Mouse (Mus musculus) MEL (cell line): ENCODE results near the gene Gm10778. TPM values are rescaled to one million over a fixed set of nuclear protein-coding genes. Genes with fewer than 3 reads are reported as not detected.

Source experiments
- DNase-seq: peaks from one replicate; pipeline ENCODE4 v3.0.0; 2011; ENCODE audit warnings: low read depth, low spot score
- H3K27ac ChIP-seq: 2 replicates; pipeline ENCODE4 v1.5.1; 2012; ENCODE audit warnings: low read depth, mild to moderate bottlenecking, control low read depth, low read length, moderate library complexity; ENCODE audit not compliant: control insufficient read depth
- H3K27me3 ChIP-seq, 2 experiments: fragments of 150-350 bp in 1 of 2; sonication (generic) in 1 of 2; 2 replicates each; pipeline ENCODE4 v1.6.1; 2012; ENCODE audit warnings: low read length in 2 of 2, mild to moderate bottlenecking in 2 of 2, improper control_type of control experiment in 1 of 2, moderate library complexity in 1 of 2; ENCODE audit not compliant: insufficient read depth in 2 of 2, control insufficient read depth in 1 of 2
- H3K36me3 ChIP-seq, 2 experiments: 2 replicates each; pipeline ENCODE4 v1.6.1; 2012 to 2014; ENCODE audit warnings: low read length in 2 of 2, improper control_type of control experiment in 1 of 2, inconsistent platforms in 1 of 2, mild to moderate bottlenecking in 1 of 2; ENCODE audit not compliant: insufficient read depth in 2 of 2, control insufficient read depth in 1 of 2
- H3K4me1 ChIP-seq, 2 experiments: fragments of 150-350 bp in 1 of 2; sonication (generic) in 1 of 2; 2 replicates each; pipeline ENCODE4 v1.6.1; 2012; ENCODE audit warnings: low read length in 2 of 2, improper control_type of control experiment in 1 of 2, mild to moderate bottlenecking in 1 of 2; ENCODE audit not compliant: insufficient read depth in 2 of 2, control insufficient read depth in 1 of 2
- H3K4me3 ChIP-seq, 2 experiments: fragments of 150-350 bp in 1 of 2; sonication (generic) in 1 of 2; 2 replicates each; pipeline ENCODE4 v1.5.1; 2012; ENCODE audit warnings: low read depth in 2 of 2, low read length in 2 of 2, mild to moderate bottlenecking in 2 of 2, moderate library complexity in 2 of 2, control low read depth in 1 of 2, improper control_type of control experiment in 1 of 2; ENCODE audit not compliant: control insufficient read depth in 1 of 2, insufficient read depth in 1 of 2
- H3K79me2 ChIP-seq: 2 replicates; pipeline ENCODE4 v1.6.1; 2012; ENCODE audit warnings: mild to moderate bottlenecking, low read length, moderate library complexity; ENCODE audit not compliant: control insufficient read depth, poor library complexity, insufficient read depth
- H3K9ac ChIP-seq: 2 replicates; pipeline ENCODE4 v1.6.1; 2012; ENCODE audit warnings: low read depth, mild to moderate bottlenecking, control low read depth, low read length, moderate library complexity; ENCODE audit not compliant: control insufficient read depth, poor library complexity, severe bottlenecking
- H3K9me3 ChIP-seq: fragments of 150-350 bp; sonication (generic); replicated peaks from 2 replicates; pipeline ENCODE4 v1.6.1; 2012; ENCODE audit warnings: mild to moderate bottlenecking, low read length, improper control_type of control experiment, moderate library complexity; ENCODE audit not compliant: insufficient read depth
- BHLHE40 ChIP-seq: IDR thresholded peaks from 2 replicates; pipeline ENCODE4 v1.6.1; 2012; ENCODE audit warnings: low read depth, mild to moderate bottlenecking, inconsistent platforms, low read length, improper control_type of control experiment, borderline replicate concordance
- CHD2 ChIP-seq: IDR thresholded peaks from 2 replicates; pipeline ENCODE4 v1.6.1; 2011; ENCODE audit warnings: low read length, improper control_type of control experiment
- CTCF ChIP-seq, 3 experiments: IDR thresholded peaks in 2 of 3; conservative IDR thresholded peaks in 1 of 3; 2 replicates each; pipeline ENCODE4 v1.5.1; 2011 to 2012; ENCODE audit warnings: low read length in 3 of 3, low read depth in 2 of 3, mild to moderate bottlenecking in 2 of 3, improper control_type of control experiment in 1 of 3, inconsistent platforms in 1 of 3, mixed read lengths in 1 of 3, moderate library complexity in 1 of 3; ENCODE audit not compliant: control insufficient read depth in 1 of 3, insufficient read depth in 1 of 3, poor library complexity in 1 of 3, severe bottlenecking in 1 of 3
- E2F4 ChIP-seq: IDR thresholded peaks from 2 replicates; pipeline ENCODE4 v1.6.1; 2011; ENCODE audit warnings: low read depth, low read length, improper control_type of control experiment, borderline replicate concordance
- ETS1 ChIP-seq: IDR thresholded peaks from 2 replicates; pipeline ENCODE4 v1.6.1; 2012; ENCODE audit warnings: low read depth, mild to moderate bottlenecking, inconsistent platforms, low read length, improper control_type of control experiment, moderate library complexity
- GABPA ChIP-seq: IDR thresholded peaks from 2 replicates; pipeline ENCODE4 v1.6.1; 2012; ENCODE audit warnings: low read depth, mild to moderate bottlenecking, inconsistent platforms, low read length, improper control_type of control experiment, moderate library complexity
- HCFC1 ChIP-seq: IDR thresholded peaks from 2 replicates; pipeline ENCODE4 v1.6.1; 2012; ENCODE audit warnings: low read depth, mild to moderate bottlenecking, inconsistent platforms, low read length, improper control_type of control experiment, moderate library complexity
- JUND ChIP-seq: IDR thresholded peaks from 2 replicates; pipeline ENCODE4 v1.6.1; 2011; ENCODE audit warnings: low read depth, mild to moderate bottlenecking, improper control_type of control experiment, low read length
- MYB ChIP-seq: IDR thresholded peaks from 2 replicates; pipeline ENCODE4 v1.6.1; 2011; ENCODE audit warnings: mild to moderate bottlenecking, low read depth, low read length, improper control_type of control experiment
- NELFE ChIP-seq: IDR thresholded peaks from 2 replicates; pipeline ENCODE4 v1.6.1; 2011; ENCODE audit warnings: low read depth, low read length, improper control_type of control experiment
- NRF1 ChIP-seq: IDR thresholded peaks from 2 replicates; pipeline ENCODE4 v1.6.1; 2014; ENCODE audit warnings: low read depth, mild to moderate bottlenecking, inconsistent platforms, low read length, improper control_type of control experiment, moderate library complexity; ENCODE audit not compliant: poor library complexity, insufficient read depth, severe bottlenecking
- POLR2A ChIP-seq, 2 experiments: IDR thresholded peaks; 2 replicates each; pipeline ENCODE4 v1.6.1; 2011 to 2012; ENCODE audit warnings: low read length in 2 of 2, mild to moderate bottlenecking in 2 of 2, control low read depth in 1 of 2, improper control_type of control experiment in 1 of 2, low read depth in 1 of 2, moderate library complexity in 1 of 2; ENCODE audit not compliant: control insufficient read depth in 1 of 2, insufficient read depth in 1 of 2, poor library complexity in 1 of 2
- RCOR1 ChIP-seq: IDR thresholded peaks from 2 replicates; pipeline ENCODE4 v1.6.1; 2012; ENCODE audit warnings: low read depth, mild to moderate bottlenecking, inconsistent platforms, low read length, improper control_type of control experiment
- SIN3A ChIP-seq: IDR thresholded peaks from 2 replicates; pipeline ENCODE4 v1.6.1; 2012; ENCODE audit warnings: low read length, improper control_type of control experiment, inconsistent platforms
- SMC3 ChIP-seq: IDR thresholded peaks from 2 replicates; pipeline ENCODE4 v1.6.1; 2011; ENCODE audit warnings: low read depth, low read length, improper control_type of control experiment
- UBTF ChIP-seq: IDR thresholded peaks from 2 replicates; pipeline ENCODE4 v1.6.1; 2012; ENCODE audit warnings: low read depth, mild to moderate bottlenecking, inconsistent platforms, low read length, improper control_type of control experiment, moderate library complexity, borderline replicate concordance; ENCODE audit not compliant: insufficient read depth
- ZKSCAN1 ChIP-seq: IDR thresholded peaks from 2 replicates; pipeline ENCODE4 v1.6.1; 2012; ENCODE audit warnings: low read depth, mild to moderate bottlenecking, inconsistent platforms, low read length, improper control_type of control experiment, moderate library complexity
- polyA plus RNA-seq, 2 experiments: library from polyadenylated mRNA; stranded (reverse) in 1 of 2; unstranded in 1 of 2; fragments of >175 nt in 1 of 2; fragments of >200 nt in 1 of 2; gene quantifications; 2 replicates each; pipeline versions ENCODE4 v1.2.1 to v1.2.4; 2012; ENCODE audit warnings: low replicate concordance in 2 of 2, low read depth in 1 of 2; ENCODE audit not compliant: insufficient read length in 2 of 2, insufficient read depth in 1 of 2, missing spikeins in 1 of 2
- total RNA-seq: library from RNA; depleted of rRNA; stranded (reverse); fragments of 300-350 nt; gene quantifications from 2 replicates; pipeline ENCODE4 v1.2.3, GENCODE M21; 2012

The Gm10778 gene
- total and polyA plus RNA-seq, 3 experiments, result 2.0 to 3.9 TPM; not detected in 1

DNA sequence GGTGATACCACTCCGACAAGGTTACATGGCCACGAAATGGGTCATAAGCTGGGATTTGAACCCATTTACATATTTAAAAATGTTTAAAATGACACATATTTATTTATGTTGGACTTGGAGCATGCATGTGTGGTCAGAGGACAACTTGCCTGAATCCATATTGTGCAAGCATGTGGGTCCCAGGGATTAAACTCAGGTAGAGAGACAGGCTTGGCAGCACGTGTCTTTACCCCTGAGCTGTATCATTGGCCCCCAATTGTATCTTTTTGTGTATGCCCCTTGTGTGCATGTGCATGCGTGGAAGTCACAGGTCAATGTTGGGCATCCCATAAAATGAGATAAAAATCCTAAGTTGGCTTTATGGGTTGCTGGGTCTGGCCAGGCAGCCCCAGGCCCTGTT, 3.5 kb upstream of the Gm10778 start:
- Histone ChIP-seq H3K36me3 (peaks cover 0 to 6% of the 10 kb centered on the region in 2 experiments; a peak in 1 of 4 replicates), H3K4me1 (peaks cover 2 to 19% of the 10 kb centered on the region in 2 experiments; a peak in 3 of 4 replicates), H3K4me3 (no peak overlapping the region), H3K27me3 (no peaks in the 10 kb centered on the region), H3K27ac (no peak overlapping the region), H3K9me3 (no peaks in the 10 kb centered on the region), H3K79me2 (peaks cover 12% of the 10 kb centered on the region)
- no peak for DNase-seq
- no peak for TF ChIP-seq CHD2
- TF ChIP-seq NELFE, result no peak
- no peak for TF ChIP-seq GABPA
- no peak for TF ChIP-seq BHLHE40
- TF ChIP-seq HCFC1, result no peak
- TF ChIP-seq E2F4, result no peak
- TF ChIP-seq, all 39 proteins: peak for 0
- H3K9ac ChIP-seq, result no peak overlapping the region

DNA sequence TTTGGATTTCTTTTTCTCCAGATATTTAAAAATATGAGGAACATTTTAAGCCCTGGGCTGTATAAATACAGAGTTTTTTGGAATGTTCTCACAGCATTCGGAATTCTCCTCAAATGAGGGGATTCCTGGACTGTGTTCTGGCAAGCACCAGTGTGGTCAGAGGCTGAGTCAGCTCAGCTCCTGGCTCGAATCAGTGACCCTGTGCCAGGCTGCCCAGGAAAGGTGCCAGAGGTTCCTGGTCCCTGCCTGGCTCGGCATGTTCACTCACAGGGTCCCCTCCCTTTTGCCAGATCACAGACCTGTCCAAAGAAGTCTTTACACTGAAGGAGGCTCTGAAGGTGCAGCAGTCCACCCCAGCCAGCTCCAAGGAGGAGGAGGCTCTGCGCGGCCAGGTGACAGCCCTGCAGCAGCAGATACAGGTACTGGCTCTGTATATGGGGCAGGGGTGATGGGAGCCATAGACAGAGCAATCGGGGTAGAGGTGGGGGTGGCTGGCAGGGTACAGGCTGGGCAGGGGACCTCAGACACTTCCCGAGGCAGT, 2.8 kb upstream of the Gm10778 start:
- Histone ChIP-seq H3K9ac (no peak overlapping the region), H3K9me3 (no peaks in the 10 kb centered on the region), H3K27ac (no peak overlapping the region), H3K4me1 (peaks cover 2 to 19% of the 10 kb centered on the region in 2 experiments; a peak in 3 of 4 replicates), H3K27me3 (no peaks in the 10 kb centered on the region), H3K4me3 (no peak overlapping the region), H3K36me3 (peaks cover 0 to 6% of the 10 kb centered on the region in 2 experiments; a peak in 2 of 4 replicates)
- DNase-seq, result no peak
- TF ChIP-seq ZKSCAN1 (no peak), SIN3A (no peak), POLR2A (IDR thresholded peaks at IDR 0.05; ENCODE audit: control insufficient read depth in 1 of 2, insufficient read depth in 1 of 2, low read depth in 1 of 2, low read length in 2 of 2, poor library complexity in 1 of 2) (no peak), E2F4 (no peak), JUND (no peak), CTCF (IDR thresholded peaks at IDR 0.05 in 2 of 3, conservative IDR thresholded peaks at IDR 0.05 in 1 of 3; ENCODE audit: control insufficient read depth in 1 of 3, insufficient read depth in 1 of 3, low read depth in 2 of 3, low read length in 3 of 3, poor library complexity in 1 of 3, severe bottlenecking in 1 of 3) (no peak), RCOR1 (no peak), ETS1 (no peak), CHD2 (no peak), SMC3 (no peak), BHLHE40 (no peak), MYB (no peak), UBTF (no peak), NRF1 (no peak)
- TF ChIP-seq, all 39 proteins: peak for 0
- peaks cover 18% of the 10 kb centered on the region for H3K79me2 ChIP-seq
